In genomic region chr7:133747372-133747771, GRCm38 (mm10) we compare ENCODE assay signal across 17 mouse cellular contexts. TPM values are rescaled to one million over a fixed set of nuclear protein-coding genes. Genes with fewer than 3 reads are reported as not detected.
DNase-seq lines count a peak whose midpoint lies in the region; ATAC-seq and TF ChIP-seq lines count a peak whose summit lies in the region.
"Had no signal": no experiment of that assay in that cellular context is flagged by ENCODE, and none has a peak within 500 bp of the region (broad histone marks: within the 10 kb centered on the region; RNA-seq: fewer than 3 reads in every experiment).

No protein-coding gene starts in this region.

- H3K4me1 ChIP-seq in embryonic fibroblast, embryonic 13.5 days (ENCODE audit: control insufficient read depth, insufficient read depth, low read length) = peaks cover 2% of the 10 kb centered on the region; the same call in 1 of the 2 replicates
- peaks cover 60% of the 10 kb centered on the region for H3K4me1 ChIP-seq in heart, postnatal 0 days (ENCODE audit: control insufficient read depth, insufficient read depth)
- H3K4me1 ChIP-seq in small intestine, adult 2 months (ENCODE audit: control insufficient read depth, insufficient read depth, insufficient read length, low read length) = peaks cover 4% of the 10 kb centered on the region; the same call in 1 of the 2 replicates
- H3K4me1 ChIP-seq in forebrain, embryonic 15.5 days = peaks cover 34% of the 10 kb centered on the region
- H3K4me1 ChIP-seq: liver, embryonic 13.5 days; midbrain, embryonic 15.5 days; neural tube, embryonic 12.5 days had no signal

- H3K4me2 ChIP-seq in heart, postnatal 0 days (ENCODE audit: low read depth, low read length) = no peak overlapping the region
- H3K4me2 ChIP-seq in forebrain, embryonic 15.5 days (replicated peaks) = no peak overlapping the region
- H3K4me2 ChIP-seq: hindbrain, embryonic 14.5 days; liver, embryonic 13.5 days; midbrain, embryonic 15.5 days; neural tube, embryonic 12.5 days; stomach, embryonic 15.5 days had no signal

- no peak overlapping the region for H3K4me3 ChIP-seq in embryonic fibroblast, embryonic 13.5 days (ENCODE audit: insufficient read depth, low read length)
- no peak overlapping the region for H3K4me3 ChIP-seq in heart, postnatal 0 days (ENCODE audit: low read depth, low read length)
- H3K4me3 ChIP-seq in small intestine, adult 2 months (ENCODE audit: low read depth, low read length) = no peak overlapping the region
- no peak overlapping the region for H3K4me3 ChIP-seq in forebrain, embryonic 15.5 days
- H3K4me3 ChIP-seq: liver, embryonic 13.5 days; midbrain, embryonic 15.5 days; neural tube, embryonic 12.5 days; stomach, embryonic 15.5 days had no signal

- peak; percentile 55 for ATAC-seq in heart, postnatal 0 days (ENCODE audit: insufficient read depth, low read depth)
- no peak for ATAC-seq in forebrain, embryonic 15.5 days (replicated peaks)
- ATAC-seq: midbrain, embryonic 15.5 days had no signal

- no peaks in the 10 kb centered on the region for H3K27me3 ChIP-seq in heart, postnatal 0 days (ENCODE audit: control insufficient read depth, insufficient read depth, low read length)
- H3K27me3 ChIP-seq in small intestine, adult 2 months (ENCODE audit: control insufficient read depth, insufficient read depth, low read length) = no peaks in the 10 kb centered on the region
- no peaks in the 10 kb centered on the region for H3K27me3 ChIP-seq in forebrain, embryonic 15.5 days
- H3K27me3 ChIP-seq: liver, embryonic 13.5 days; midbrain, embryonic 15.5 days; neural tube, embryonic 12.5 days; stomach, embryonic 15.5 days had no signal

- intact Hi-C loops in left cerebral cortex, postnatal 4 days (cut with DNase I) = no loop called here

- DNase-seq in ovary, adult 18-20 months (ENCODE audit: low spot score) = peak; percentile 54
- no peak for DNase-seq in ovary, postnatal 14 days (ENCODE audit: low spot score)
- DNase-seq in heart, postnatal 0 days (ENCODE audit: low spot score) = peak; percentile 38
- DNase-seq in left cerebral cortex, postnatal 4 days = no peak
- DNase-seq in thymus, postnatal 14 days = no peak
- DNase-seq: cerebellum, adult 9-11 months; kidney, adult 8-10 months; layer of hippocampus, adult 9-11 months; liver, embryonic 13.5 days; lung, postnatal 4 days had no signal

- H3K36me3 ChIP-seq in heart, postnatal 0 days (replicated peaks; ENCODE audit: control insufficient read depth, insufficient read depth, low read length) = peaks cover 3% of the 10 kb centered on the region
- peaks cover 22% of the 10 kb centered on the region for H3K36me3 ChIP-seq in small intestine, adult 2 months (ENCODE audit: control insufficient read depth, insufficient read depth, low read length)
- peaks cover 6% of the 10 kb centered on the region; the same call in 1 of the 2 replicates for H3K36me3 ChIP-seq in forebrain, embryonic 15.5 days
- H3K36me3 ChIP-seq: liver, embryonic 13.5 days; midbrain, embryonic 15.5 days; stomach, embryonic 15.5 days had no signal

- peak overlapping the region; percentile 60; the same call in 1 of the 2 replicates for H3K27ac ChIP-seq in embryonic fibroblast, embryonic 13.5 days (ENCODE audit: insufficient read depth, low read length)
- peak overlapping the region; percentile 80 for H3K27ac ChIP-seq in heart, postnatal 0 days (ENCODE audit: low read depth)
- H3K27ac ChIP-seq in small intestine, adult 2 months (ENCODE audit: insufficient read depth, low read depth, low read length) = peak overlapping the region; percentile 20
- no peak overlapping the region for H3K27ac ChIP-seq in forebrain, embryonic 15.5 days (replicated peaks)
- H3K27ac ChIP-seq: hindbrain, embryonic 14.5 days; liver, embryonic 13.5 days; midbrain, embryonic 15.5 days; neural tube, embryonic 12.5 days; stomach, embryonic 15.5 days had no signal

- H3K9ac ChIP-seq in heart, postnatal 0 days (replicated peaks; ENCODE audit: low read depth, low read length) = 0 out of 2 replicates have a peak overlapping the region, but pooled peaks have one; percentile 11
- no peak overlapping the region for H3K9ac ChIP-seq in forebrain, embryonic 15.5 days (replicated peaks)
- H3K9ac ChIP-seq: hindbrain, embryonic 14.5 days; liver, embryonic 13.5 days; midbrain, embryonic 15.5 days; neural tube, embryonic 12.5 days; stomach, embryonic 15.5 days had no signal

- no peaks in the 10 kb centered on the region for H3K9me3 ChIP-seq in heart, postnatal 0 days (replicated peaks; ENCODE audit: control insufficient read depth, low read length)
- no peaks in the 10 kb centered on the region for H3K9me3 ChIP-seq in forebrain, embryonic 15.5 days
- H3K9me3 ChIP-seq: liver, embryonic 13.5 days; midbrain, embryonic 15.5 days; neural tube, embryonic 12.5 days; stomach, embryonic 15.5 days had no signal

- no peak for TF ChIP-seq POLR2A in embryonic fibroblast, embryonic 13.5 days (IDR thresholded peaks at IDR 0.05; ENCODE audit: low read depth, low read length)
- no peak for TF ChIP-seq POLR2A in small intestine, adult 2 months (IDR thresholded peaks at IDR 0.05; ENCODE audit: low read depth, low read length)

- TF ChIP-seq CTCF in embryonic fibroblast, embryonic 13.5 days (IDR thresholded peaks at IDR 0.05; ENCODE audit: borderline replicate concordance, insufficient read depth, low read length) = no peak
- no peak for TF ChIP-seq CTCF in heart, postnatal 0 days (IDR thresholded peaks at IDR 0.05; ENCODE audit: low read depth)
- TF ChIP-seq CTCF in small intestine, adult 2 months (IDR thresholded peaks at IDR 0.05; ENCODE audit: extremely low read depth, insufficient read length, insufficient replicate concordance, low read depth, low read length) = no peak

- TF ChIP-seq EP300 in heart, postnatal 0 days (IDR thresholded peaks at IDR 0.05; ENCODE audit: low read depth) = no peak

- 37% methylated on average over 8 of the region's 8 CpGs for WGBS in heart, postnatal 0 days
- 88% methylated on average over 8 of the region's 8 CpGs for WGBS in small intestine, adult 2 months
- WGBS in forebrain, embryonic 15.5 days = 84% methylated on average over 8 of the region's 8 CpGs

RNA-seq across cellular contexts. Expression of gene Fank1, which starts 29.3 kb away (rescaled TPM):
- not detected in 2 replicates for polyA plus RNA-seq in embryonic fibroblast, embryonic 13.5 days (2011; ENCODE audit: insufficient read length, low read depth, missing spikeins)
- total RNA-seq in heart, postnatal 0 days (2014; rRNA removed; ENCODE audit: low replicate concordance) = not detected in 2 replicates
- polyA plus RNA-seq in heart, postnatal 0 days (2015; fragmentation: Nextera tagmentation; extraction: Ambion mirVana) = 0.08 and 0.41 TPM in 2 replicates
- 0.18 TPM in 1 of 2 replicates, not detected in the other for polyA plus RNA-seq in small intestine, adult 2 months (2012; rRNA removed)
- total RNA-seq in left cerebral cortex, postnatal 4 days (2021) = 1 to 10 TPM; 3.5 to 4.9 TPM
- 4.0 TPM in 2 replicates for polyA plus RNA-seq in forebrain, embryonic 15.5 days (2015; fragmentation: Nextera tagmentation; extraction: Ambion mirVana)
- polyA plus RNA-seq: liver, embryonic 13.5 days had no signal

RNA-seq across cellular contexts. Expression of gene Dhx32, which starts 35.2 kb away (rescaled TPM):
- polyA plus RNA-seq in embryonic fibroblast, embryonic 13.5 days (2011; ENCODE audit: insufficient read length, low read depth, missing spikeins) = 20.5 and 28.9 TPM in 2 replicates
- 59.8 and 64.3 TPM in 2 replicates for total RNA-seq in heart, postnatal 0 days (2014; rRNA removed; ENCODE audit: low replicate concordance)
- polyA plus RNA-seq in heart, postnatal 0 days (2015; fragmentation: Nextera tagmentation; extraction: Ambion mirVana) = 33.1 and 37.1 TPM in 2 replicates
- polyA plus RNA-seq in small intestine, adult 2 months (2012; rRNA removed) = 16.0 and 29.8 TPM in 2 replicates
- total RNA-seq in left cerebral cortex, postnatal 4 days (2021) = 10 to 100 TPM; 48.1 to 52.0 TPM
- 50.3 and 53.0 TPM in 2 replicates for polyA plus RNA-seq in forebrain, embryonic 15.5 days (2015; fragmentation: Nextera tagmentation; extraction: Ambion mirVana)

RNA-seq across cellular contexts. Expression of gene Uros, which starts 37.5 kb away (rescaled TPM):
- polyA plus RNA-seq in embryonic fibroblast, embryonic 13.5 days (2011; ENCODE audit: insufficient read length, low read depth, missing spikeins) = 15.9 and 19.4 TPM in 2 replicates
- 15.3 and 30.8 TPM in 2 replicates for total RNA-seq in heart, postnatal 0 days (2014; rRNA removed; ENCODE audit: low replicate concordance)
- 35.0 and 38.2 TPM in 2 replicates for polyA plus RNA-seq in heart, postnatal 0 days (2015; fragmentation: Nextera tagmentation; extraction: Ambion mirVana)
- 6.0 and 6.7 TPM in 2 replicates for polyA plus RNA-seq in small intestine, adult 2 months (2012; rRNA removed)
- 10 to 100 TPM; 13.1 to 15.0 TPM for total RNA-seq in left cerebral cortex, postnatal 4 days (2021)
- 52.9 and 55.3 TPM in 2 replicates for polyA plus RNA-seq in forebrain, embryonic 15.5 days (2015; fragmentation: Nextera tagmentation; extraction: Ambion mirVana)

RNA-seq across cellular contexts. Expression of gene Bccip, which starts 38.2 kb away (rescaled TPM):
- polyA plus RNA-seq in embryonic fibroblast, embryonic 13.5 days (2011; ENCODE audit: insufficient read length, low read depth, missing spikeins) = 86.5 and 100 TPM in 2 replicates
- total RNA-seq in heart, postnatal 0 days (2014; rRNA removed; ENCODE audit: low replicate concordance) = 24.3 and 46.1 TPM in 2 replicates
- 87.4 and 93.1 TPM in 2 replicates for polyA plus RNA-seq in heart, postnatal 0 days (2015; fragmentation: Nextera tagmentation; extraction: Ambion mirVana)
- polyA plus RNA-seq in small intestine, adult 2 months (2012; rRNA removed) = 5.6 and 7.9 TPM in 2 replicates
- total RNA-seq in left cerebral cortex, postnatal 4 days (2021) = 10 to 100 TPM; 52.8 to 55.4 TPM
- 115 and 117 TPM in 2 replicates for polyA plus RNA-seq in forebrain, embryonic 15.5 days (2015; fragmentation: Nextera tagmentation; extraction: Ambion mirVana)

Comparison
In these comparisons a context has a peak if more than half of its experiments do, and no peak if none do; other contexts are left out.
1. DNase-seq: peak in ovary, adult 18-20 months (single experiment) and heart, postnatal 0 days (single experiment); none in ovary, postnatal 14 days (single experiment), left cerebral cortex, postnatal 4 days (single experiment) and thymus, postnatal 14 days (single experiment).